Mouse (Mus musculus): ENCODE results near the gene Fam83c.

DNA sequence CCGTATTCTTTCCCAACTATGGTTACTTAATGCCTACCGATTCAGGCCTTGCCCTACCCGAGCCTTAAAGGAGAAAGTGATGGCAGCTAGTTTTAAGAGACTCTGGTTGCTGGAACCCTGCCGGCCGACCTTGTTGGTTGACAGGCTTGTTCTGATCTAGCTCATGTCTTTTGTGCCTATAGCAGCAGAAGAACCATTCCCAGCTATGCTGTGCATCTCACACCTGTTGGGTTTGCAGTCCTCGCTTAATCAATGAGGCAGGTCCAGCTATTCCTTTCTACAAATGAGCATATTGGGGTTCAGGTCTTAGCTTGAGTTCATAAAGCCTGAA lies 28.8 kb downstream of the Fam83c start:
- TF ChIP-seq CTCF (IDR thresholded peaks at IDR 0.05; ENCODE audit: low read depth) (no peak), EP300 (optimal IDR thresholded peaks at IDR 0.05) (no peak)

All from stomach, postnatal 0 days (tissue).